Mouse (Mus musculus) small intestine, adult 2 months (tissue): ENCODE results near the gene 1810010D01Rik.

Experiments
- CTCF ChIP-seq: fragments of 200-500 bp; IDR thresholded peaks from 2 replicates; pipeline ENCODE4 v1.5.1; 2012; ENCODE audit warnings: low read depth, mild to moderate bottlenecking, control low read depth, inconsistent platforms, low read length, moderate library complexity, mixed read lengths; ENCODE audit not compliant: insufficient replicate concordance, insufficient read length; ENCODE audit errors: extremely low read depth
- POLR2A ChIP-seq: fragments of 200-500 bp; IDR thresholded peaks from 2 replicates; pipeline ENCODE4 v1.6.1; 2012; ENCODE audit warnings: low read depth, mild to moderate bottlenecking, control low read depth, inconsistent platforms, low read length, moderate library complexity

DNA sequence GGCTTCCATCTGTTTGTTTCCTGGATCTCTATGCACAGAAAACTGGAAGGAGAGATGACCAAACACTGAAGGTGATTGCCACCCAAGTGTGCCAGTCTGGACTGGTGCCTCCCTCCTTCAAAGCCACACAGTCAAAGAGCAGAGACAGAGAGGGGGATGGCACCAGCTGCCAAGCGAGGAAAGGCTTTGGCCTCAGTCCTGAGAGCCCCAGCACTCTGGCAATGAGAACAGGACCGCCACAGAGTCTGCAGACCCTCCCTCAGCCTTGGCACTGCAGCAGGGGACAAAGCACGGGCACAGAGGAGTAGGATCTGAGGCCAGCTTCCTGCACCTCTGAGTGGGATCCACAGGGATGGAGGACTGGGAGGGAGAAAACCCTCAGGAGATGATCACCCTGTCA is 38.2 kb downstream of the 1810010D01Rik start:
- no peak for TF ChIP-seq CTCF
- no peak for TF ChIP-seq POLR2A
